Mouse (Mus musculus): ENCODE measurements at regions not wholly inside any gene's neighbourhood (a gene's known extent, or its start where the extent isn't known, plus 50 kb on each side); places are given as distances from the start of the nearest gene placed in this dataset.
"Not testable (repeated sequence)": the region's sequence is repeated elsewhere in the genome, so short reads cannot be mapped to it uniquely, and the experiment has no call there.

- Histone ChIP-seq H3K4me1 (peaks cover 17% of the 10 kb centered on the region), H3K9me3 (replicated peaks) (no peaks in the 10 kb centered on the region), H3K27me3 (no peaks in the 10 kb centered on the region), H3K36me3 (no peaks in the 10 kb centered on the region), H3K4me3 (replicated peaks) (no peak overlapping the region), H3K27ac (no peak overlapping the region), H3K4me2 (peak overlapping the region; percentile 18), H3K9ac (no peak overlapping the region)
- ATAC-seq (replicated peaks; ENCODE audit: low FRiP score): peak; percentile 62
- 19% methylated on average over 10 of the region's 10 CpGs for WGBS
These were observed 71.3 kb upstream of the Jarid2 start for GRCm38 (mm10) chr13:44657905-44658414.

GRCm38 (mm10) chr13:44659861-44660260, 69.4 kb upstream of the Jarid2 start:
- Histone ChIP-seq H3K36me3 (no peaks in the 10 kb centered on the region), H3K9ac (no peak overlapping the region), H3K9me3 (replicated peaks) (no peaks in the 10 kb centered on the region), H3K27ac (no peak overlapping the region), H3K4me2 (no peak overlapping the region), H3K4me3 (replicated peaks) (no peak overlapping the region), H3K4me1 (peaks cover 17% of the 10 kb centered on the region), H3K27me3 (no peaks in the 10 kb centered on the region)
- no peak for ATAC-seq (replicated peaks; ENCODE audit: low FRiP score)
- WGBS: 26% methylated on average over 6 of the region's 6 CpGs

GRCm38 (mm10) chr13:44663062-44663461, 66.2 kb upstream of the Jarid2 start:
- no peak overlapping the region for H3K27ac ChIP-seq
- ATAC-seq (replicated peaks; ENCODE audit: low FRiP score): peak; percentile 46; the same call in 1 of the 2 replicates
- no peak overlapping the region for H3K4me2 ChIP-seq
- peaks cover 10% of the 10 kb centered on the region for H3K4me1 ChIP-seq
- no peaks in the 10 kb centered on the region for H3K27me3 ChIP-seq
- no peaks in the 10 kb centered on the region for H3K36me3 ChIP-seq
- no peak overlapping the region for H3K4me3 ChIP-seq (replicated peaks)
- no peak overlapping the region for H3K9ac ChIP-seq
- 81% methylated on average over 11 of the region's 11 CpGs for WGBS
- H3K9me3 ChIP-seq (replicated peaks): no peaks in the 10 kb centered on the region

- Histone ChIP-seq H3K36me3 (no peaks in the 10 kb centered on the region), H3K4me1 (peaks cover 5% of the 10 kb centered on the region; the same call in 1 of the 2 replicates), H3K27ac (no peak overlapping the region), H3K9me3 (replicated peaks) (no peaks in the 10 kb centered on the region), H3K4me3 (replicated peaks) (no peak overlapping the region), H3K4me2 (no peak overlapping the region), H3K27me3 (no peaks in the 10 kb centered on the region), H3K9ac (no peak overlapping the region)
- WGBS: 57% methylated on average over 7 of the region's 7 CpGs
- no peak for ATAC-seq (replicated peaks; ENCODE audit: low FRiP score)
These were observed 65.5 kb upstream of the Jarid2 start for GRCm38 (mm10) chr13:44663730-44664129.

- WGBS: 53% methylated on average over 6 of the region's 6 CpGs
- no peak for ATAC-seq (replicated peaks; ENCODE audit: low FRiP score)
- peaks cover 14% of the 10 kb centered on the region for H3K4me1 ChIP-seq
These were observed 59.5 kb upstream of the Jarid2 start for GRCm38 (mm10) chr13:44669761-44670160.

GRCm38 (mm10) chr13:44673337-44673966, 55.8 kb upstream of the Jarid2 start:
- Histone ChIP-seq H3K4me1 (peaks cover 14% of the 10 kb centered on the region), H3K36me3 (no peaks in the 10 kb centered on the region), H3K4me3 (replicated peaks) (peak overlapping the region; percentile 22), H3K27me3 (peaks cover 7% of the 10 kb centered on the region), H3K27ac (no peak overlapping the region), H3K4me2 (peak overlapping the region; percentile 56), H3K9me3 (replicated peaks) (no peaks in the 10 kb centered on the region), H3K9ac (no peak overlapping the region)
- WGBS: 7% methylated on average over 20 of the region's 20 CpGs
- ATAC-seq (replicated peaks; ENCODE audit: low FRiP score): peak; percentile 43; the same call in 1 of the 2 replicates

More at GRCm38 (mm10) chr13:44669761-44670160, 59.5 kb upstream of the Jarid2 start:
- Histone ChIP-seq H3K4me2 (no peak overlapping the region), H3K36me3 (no peaks in the 10 kb centered on the region), H3K27ac (no peak overlapping the region), H3K9me3 (replicated peaks) (no peaks in the 10 kb centered on the region), H3K9ac (no peak overlapping the region), H3K27me3 (peaks cover 3% of the 10 kb centered on the region; the same call in 1 of the 2 replicates), H3K4me3 (replicated peaks) (no peak overlapping the region)

- H3K4me3 ChIP-seq (replicated peaks): peak overlapping the region; percentile 22
- H3K36me3 ChIP-seq: no peaks in the 10 kb centered on the region
- H3K27me3 ChIP-seq: peaks cover 7% of the 10 kb centered on the region
- 20% methylated on average over 12 of the region's 12 CpGs for WGBS
- H3K9ac ChIP-seq: no peak overlapping the region
- no peak overlapping the region for H3K27ac ChIP-seq
- no peaks in the 10 kb centered on the region for H3K9me3 ChIP-seq (replicated peaks)
- ATAC-seq (replicated peaks; ENCODE audit: low FRiP score): no peak
- peaks cover 14% of the 10 kb centered on the region for H3K4me1 ChIP-seq
- H3K4me2 ChIP-seq: peak overlapping the region; percentile 56
These were observed 55.3 kb upstream of the Jarid2 start for GRCm38 (mm10) chr13:44673967-44674357.

- no peak overlapping the region for H3K9ac ChIP-seq
- H3K4me3 ChIP-seq (replicated peaks): no peak overlapping the region
- H3K9me3 ChIP-seq (replicated peaks): no peaks in the 10 kb centered on the region
- H3K4me2 ChIP-seq: no peak overlapping the region
- H3K27ac ChIP-seq: no peak overlapping the region
- H3K27me3 ChIP-seq: peaks cover 7% of the 10 kb centered on the region
- peaks cover 14% of the 10 kb centered on the region for H3K4me1 ChIP-seq
- ATAC-seq (replicated peaks; ENCODE audit: low FRiP score): no peak
- 73% methylated on average over 8 of the region's 8 CpGs for WGBS
- H3K36me3 ChIP-seq: no peaks in the 10 kb centered on the region
These were observed 54.2 kb upstream of the Jarid2 start for GRCm38 (mm10) chr13:44674926-44675650.

GRCm38 (mm10) chr13:44676041-44676440, 53.2 kb upstream of the Jarid2 start:
- H3K9me3 ChIP-seq (replicated peaks): no peaks in the 10 kb centered on the region
- no peaks in the 10 kb centered on the region for H3K36me3 ChIP-seq
- H3K4me1 ChIP-seq: peaks cover 14% of the 10 kb centered on the region
- no peak overlapping the region for H3K4me3 ChIP-seq (replicated peaks)
- ATAC-seq (replicated peaks; ENCODE audit: low FRiP score): no peak
- no peak overlapping the region for H3K9ac ChIP-seq
- no peak overlapping the region for H3K4me2 ChIP-seq
- 86% methylated on average over 6 of the region's 6 CpGs for WGBS
- H3K27ac ChIP-seq: no peak overlapping the region
- peaks cover 7% of the 10 kb centered on the region for H3K27me3 ChIP-seq

- ATAC-seq (replicated peaks; ENCODE audit: low FRiP score): no peak
- Histone ChIP-seq H3K4me1 (peaks cover 11% of the 10 kb centered on the region), H3K9ac (no peak overlapping the region), H3K36me3 (no peaks in the 10 kb centered on the region), H3K9me3 (replicated peaks) (no peaks in the 10 kb centered on the region), H3K27me3 (peaks cover 7% of the 10 kb centered on the region), H3K4me2 (no peak overlapping the region), H3K4me3 (replicated peaks) (no peak overlapping the region), H3K27ac (no peak overlapping the region)
- WGBS: 46% methylated on average over 3 of the region's 3 CpGs
These were observed 51.2 kb upstream of the Jarid2 start for GRCm38 (mm10) chr13:44678121-44678520.

- not testable (repeated sequence) for H3K36me3 ChIP-seq; H3K4me2 ChIP-seq; ATAC-seq (replicated peaks; ENCODE audit: low FRiP score); H3K27me3 ChIP-seq; H3K9ac ChIP-seq; H3K9me3 ChIP-seq (replicated peaks); H3K27ac ChIP-seq; H3K4me1 ChIP-seq; H3K4me3 ChIP-seq (replicated peaks)
- 84% methylated on average over 6 of the region's 7 CpGs for WGBS
These were observed 49.8 kb upstream of the Jarid2 start for GRCm38 (mm10) chr13:44679457-44679856.
